Mouse (Mus musculus) hindbrain, postnatal 0 days (tissue): ENCODE results near the gene Selenok. TPM values are rescaled to one million over a fixed set of nuclear protein-coding genes. Genes with fewer than 3 reads are reported as not detected.

Source experiments
- ATAC-seq: fragments of 200-750 bp; cut with Nextera tagmentation; 2 replicates; pipeline ENCODE4 v1.8.0; 2017; ENCODE audit warnings: mild to moderate bottlenecking, moderate TSS enrichment, moderate library complexity
- DNase-seq: peaks from one replicate; pipeline ENCODE4 v3.0.0-alpha.2; 2015; ENCODE audit warnings: low spot score
- H3K27ac ChIP-seq: fragments of 300-500 bp; sonication (generic); 2 replicates; pipeline ENCODE4 v1.5.1; 2014; ENCODE audit warnings: mild to moderate bottlenecking
- H3K27me3 ChIP-seq: fragments of 300-500 bp; sonication (generic); 2 replicates; pipeline ENCODE4 v1.6.1; 2014; ENCODE audit warnings: low read length, mixed read lengths; ENCODE audit not compliant: insufficient read depth
- H3K36me3 ChIP-seq: fragments of 300-500 bp; sonication (generic); 2 replicates; pipeline ENCODE4 v1.6.1; 2014; ENCODE audit warnings: low read length, mixed read lengths; ENCODE audit not compliant: insufficient read depth
- H3K4me1 ChIP-seq: fragments of 300-500 bp; sonication (generic); 2 replicates; pipeline ENCODE4 v1.6.1; 2014; ENCODE audit warnings: antibody characterized with exemption, low read length, mixed read lengths; ENCODE audit not compliant: insufficient read depth
- H3K4me2 ChIP-seq: fragments of 300-500 bp; sonication (generic); 2 replicates; pipeline ENCODE4 v1.6.1; 2014; ENCODE audit warnings: low read depth, mild to moderate bottlenecking, low read length, moderate library complexity, mixed read lengths
- H3K4me3 ChIP-seq: fragments of 300-500 bp; sonication (generic); 2 replicates; pipeline ENCODE4 v1.5.1; 2014; ENCODE audit warnings: low read length
- H3K9ac ChIP-seq: fragments of 300-500 bp; sonication (generic); replicated peaks from 2 replicates; pipeline ENCODE4 v1.6.1; 2014; ENCODE audit warnings: mild to moderate bottlenecking, low read length, moderate library complexity, mixed read lengths
- H3K9me3 ChIP-seq: fragments of 300-500 bp; sonication (generic); 2 replicates; pipeline ENCODE4 v1.6.1; 2016; ENCODE audit warnings: low read length, mixed read lengths
- CTCF ChIP-seq: IDR thresholded peaks from 2 replicates; pipeline ENCODE4 v1.5.1; 2016; ENCODE audit warnings: antibody characterized with exemption, control low read depth, low read depth
- WGBS: fragments of 180-500 bp; shearing (Covaris S2); extraction: QIAGEN DNeasy Blood & Tissue Kit; methylation state at CpG from one replicate; pipeline ENCODE4 v1.1.7; 2014; 5-methylcytosine and 5-hydroxymethylcytosine counted together
- polyA plus RNA-seq: library from polyadenylated mRNA; unstranded; fragments of >200 nt; fragmentation: Nextera tagmentation; extraction: Ambion mirVana; gene quantifications from 2 replicates; pipeline ENCODE4 v1.2.1, GENCODE M21; 2015
- total RNA-seq: library from RNA; depleted of rRNA; stranded (reverse); fragments of >200 nt; gene quantifications from 2 replicates; pipeline ENCODE4 v1.2.3, GENCODE M21; 2014

Selenok gene
- total and polyA plus RNA-seq, 2 experiments from 2014 or later = 73.1 to 429 TPM

GRCm38 (mm10) chr14:29940877-29941276, 27.2 kb upstream of the Selenok start:
- peak; percentile 74 for TF ChIP-seq CTCF

GRCm38 (mm10) chr14:29946761-29947309, 21.3 kb upstream of the Selenok start:
- no peak overlapping the region for H3K4me3 ChIP-seq
- no peaks in the 10 kb centered on the region for H3K4me1 ChIP-seq
- no peaks in the 10 kb centered on the region for H3K9me3 ChIP-seq
- TF ChIP-seq CTCF = peak; percentile 57
- DNase-seq (peak; percentile 16), ATAC-seq (no peak)
- H3K27me3 ChIP-seq = no peaks in the 10 kb centered on the region
- no peak overlapping the region for H3K4me2 ChIP-seq
- H3K27ac ChIP-seq = no peak overlapping the region
- H3K36me3 ChIP-seq = no peaks in the 10 kb centered on the region
- WGBS = 75% methylated on average over 5 of the region's 5 CpGs
- no peak overlapping the region for H3K9ac ChIP-seq

More at GRCm38 (mm10) chr14:29940877-29941276, 27.2 kb upstream of the Selenok start:
- Histone ChIP-seq H3K9me3 (no peaks in the 10 kb centered on the region), H3K9ac (no peak overlapping the region), H3K4me3 (no peak overlapping the region), H3K4me2 (no peak overlapping the region), H3K27me3 (no peaks in the 10 kb centered on the region), H3K27ac (no peak overlapping the region), H3K36me3 (no peaks in the 10 kb centered on the region), H3K4me1 (no peaks in the 10 kb centered on the region; the same call in 1 of the 2 replicates)
- peak; percentile 86 for DNase-seq
- peak; percentile 40; the same call in 1 of the 2 replicates for ATAC-seq
- WGBS = 21% methylated on average over 2 of the region's 2 CpGs

DNA sequence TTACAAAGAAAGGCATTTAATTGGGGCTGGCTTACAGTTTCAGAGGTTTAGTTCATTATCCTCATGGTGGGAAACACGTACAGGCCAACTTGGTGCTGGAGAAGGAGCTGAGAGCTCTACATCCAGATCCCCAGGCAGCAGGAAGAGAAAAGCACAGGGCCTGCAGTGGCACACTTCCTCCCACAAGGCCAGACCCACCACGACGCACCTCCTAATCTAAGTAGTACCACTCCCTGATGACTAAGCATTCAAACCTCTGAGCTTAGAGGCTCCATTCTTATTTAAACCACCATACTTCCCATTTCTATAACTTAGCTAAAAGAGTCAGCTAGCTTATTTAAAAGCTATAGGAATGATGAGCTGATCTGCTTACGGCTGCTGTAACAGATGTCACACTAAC, 17.3 kb upstream of the Selenok start:
- DNase-seq (no peak), ATAC-seq (no peak)
- Histone ChIP-seq H3K4me3 (no peak overlapping the region), H3K9ac (no peak overlapping the region), H3K4me2 (no peak overlapping the region), H3K27ac (no peak overlapping the region), H3K36me3 (no peaks in the 10 kb centered on the region), H3K4me1 (no peaks in the 10 kb centered on the region), H3K27me3 (no peaks in the 10 kb centered on the region), H3K9me3 (no peaks in the 10 kb centered on the region)
- no peak for TF ChIP-seq CTCF
- WGBS = 79% methylated on average over 4 of the region's 4 CpGs

DNA sequence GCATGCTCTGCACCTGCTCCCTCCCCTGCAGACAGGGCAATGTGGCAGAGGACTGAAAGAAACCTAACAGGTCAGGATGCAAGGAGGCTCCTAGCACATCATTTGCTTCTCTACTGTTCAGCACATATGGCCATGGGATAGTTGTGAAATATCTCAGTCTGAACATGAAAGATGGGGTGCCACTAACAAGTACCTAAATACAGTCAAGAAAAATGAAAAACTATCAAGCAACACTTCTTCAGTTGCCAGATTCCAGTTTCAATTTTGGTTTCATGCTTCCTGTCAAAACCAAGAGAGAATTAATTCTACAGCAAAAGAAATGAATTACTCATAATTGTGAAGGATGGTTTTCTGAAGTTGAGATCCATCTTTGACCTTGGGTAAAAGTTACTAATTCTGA, 10.7 kb upstream of the Selenok start:
- ATAC-seq (no peak), DNase-seq (no peak)
- no peaks in the 10 kb centered on the region for H3K36me3 ChIP-seq
- no peak overlapping the region for H3K27ac ChIP-seq
- no peaks in the 10 kb centered on the region for H3K9me3 ChIP-seq
- H3K4me2 ChIP-seq = no peak overlapping the region
- no peak for TF ChIP-seq CTCF
- no peak overlapping the region for H3K9ac ChIP-seq
- no peaks in the 10 kb centered on the region for H3K4me1 ChIP-seq
- H3K27me3 ChIP-seq = no peaks in the 10 kb centered on the region
- H3K4me3 ChIP-seq = no peak overlapping the region

DNA sequence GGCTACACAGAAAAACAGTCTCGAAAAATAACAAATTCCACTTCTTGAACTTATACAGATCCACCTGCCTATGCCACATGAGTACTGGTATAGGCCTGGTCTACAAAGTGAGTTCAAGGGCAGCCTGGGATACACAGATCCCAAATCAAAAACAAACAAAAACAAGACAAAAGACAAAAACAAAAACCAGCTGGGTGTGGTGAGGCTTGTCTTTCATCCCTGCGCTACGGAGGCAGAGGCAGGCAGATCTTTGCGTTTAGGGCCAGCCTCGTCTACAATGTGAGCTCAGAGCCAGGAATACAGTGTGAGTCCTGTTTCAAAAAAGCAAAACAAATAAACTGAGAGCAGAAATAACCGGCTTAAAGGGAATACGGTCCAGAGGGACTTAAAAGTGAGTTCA, 497 bp upstream of the Selenok start:
- Histone ChIP-seq H3K9me3 (no peaks in the 10 kb centered on the region), H3K4me3 (peak overlapping the region; percentile 85), H3K9ac (peak overlapping the region; percentile 90), H3K4me2 (peak overlapping the region; percentile 61), H3K4me1 (peaks cover 7% of the 10 kb centered on the region; the same call in 1 of the 2 replicates), H3K27me3 (no peaks in the 10 kb centered on the region), H3K27ac (peak overlapping the region; percentile 71), H3K36me3 (peaks cover 22% of the 10 kb centered on the region)
- ATAC-seq = no peak
- WGBS = 64% methylated on average over 7 of the region's 7 CpGs
- TF ChIP-seq CTCF = no peak
- DNase-seq = no peak

DNA sequence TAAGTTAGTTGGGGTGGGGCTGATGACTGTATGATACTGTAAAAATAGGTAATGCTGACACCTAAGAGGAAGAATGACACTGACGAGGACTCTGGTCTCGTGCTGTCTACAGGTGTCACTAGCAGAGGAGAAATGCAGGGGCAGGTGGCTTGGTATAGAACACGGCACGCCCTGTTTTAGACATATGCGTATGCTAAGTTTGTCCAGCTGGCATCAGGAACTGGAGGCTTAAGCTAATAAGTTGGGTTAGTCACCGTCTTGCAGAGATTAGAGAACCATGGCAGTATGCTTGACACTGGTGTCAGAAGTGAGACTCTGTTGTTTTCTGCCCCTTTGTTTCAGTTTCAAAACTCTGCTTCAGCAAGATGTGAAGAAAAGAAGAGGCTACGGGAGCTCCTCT, 3.3 kb downstream of the Selenok start:
- TF ChIP-seq CTCF = no peak
- peaks cover 43% of the 10 kb centered on the region for H3K36me3 ChIP-seq
- no peak overlapping the region for H3K4me2 ChIP-seq
- no peak overlapping the region for H3K9ac ChIP-seq
- H3K4me3 ChIP-seq = no peak overlapping the region
- DNase-seq (no peak), ATAC-seq (no peak)
- H3K4me1 ChIP-seq = peaks cover 7% of the 10 kb centered on the region; the same call in 1 of the 2 replicates
- no peak overlapping the region for H3K27ac ChIP-seq
- no peaks in the 10 kb centered on the region for H3K9me3 ChIP-seq
- 95% methylated on average over 7 of the region's 7 CpGs for WGBS
- H3K27me3 ChIP-seq = no peaks in the 10 kb centered on the region

DNA sequence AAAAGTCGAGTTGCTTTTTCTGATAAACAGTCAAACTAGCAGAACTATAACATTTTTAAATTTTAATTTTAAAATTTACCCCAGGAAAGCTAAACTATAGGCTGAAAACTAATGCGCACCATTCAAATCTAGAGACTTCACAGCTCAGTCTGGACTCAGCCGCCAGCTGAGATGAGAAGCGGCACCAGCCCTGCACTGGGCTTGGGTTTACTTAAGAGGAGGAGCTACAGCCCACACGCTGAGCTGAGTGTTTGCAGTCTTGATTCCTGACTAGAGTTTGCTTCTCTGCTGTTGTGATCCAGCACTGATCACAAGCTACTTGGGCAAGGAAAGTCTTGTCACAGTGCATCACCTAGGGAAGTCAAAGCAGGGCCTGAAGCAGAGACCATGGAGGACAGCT, 3.9 kb downstream of the Selenok start:
- Histone ChIP-seq H3K4me3 (no peak overlapping the region), H3K9me3 (no peaks in the 10 kb centered on the region), H3K27me3 (no peaks in the 10 kb centered on the region), H3K4me1 (peaks cover 7% of the 10 kb centered on the region; the same call in 1 of the 2 replicates), H3K36me3 (peaks cover 43% of the 10 kb centered on the region), H3K27ac (no peak overlapping the region), H3K4me2 (no peak overlapping the region), H3K9ac (no peak overlapping the region)
- no peak for ATAC-seq
- DNase-seq = no peak
- TF ChIP-seq CTCF = no peak
- 85% methylated on average over 5 of the region's 5 CpGs for WGBS
